Mouse (Mus musculus) left cerebral cortex, adult 18-20 months (tissue): Measurements from ENCODE around the gene Gm12185. TPM values are rescaled to one million over a fixed set of nuclear protein-coding genes. Genes with fewer than 3 reads are reported as not detected.
"Not testable (repeated sequence)": the region's sequence is repeated elsewhere in the genome, so short reads cannot be mapped to it uniquely, and the experiment has no call there.

Experiments used
- DNase-seq, 2 experiments: peaks; one replicate each; pipeline ENCODE4 v3.0.0; 2021 to 2022; ENCODE audit warnings: low spot score in 2 of 2, mixed read lengths in 1 of 2
- total RNA-seq, 2 experiments: library from RNA; stranded (reverse); gene quantifications; 2 replicates each; pipeline ENCODE4 v1.2.3; 2021

Gene Gm12185
- total RNA-seq, 2 experiments from 2014 or later: 0.16 to 0.37 TPM

DNA sequence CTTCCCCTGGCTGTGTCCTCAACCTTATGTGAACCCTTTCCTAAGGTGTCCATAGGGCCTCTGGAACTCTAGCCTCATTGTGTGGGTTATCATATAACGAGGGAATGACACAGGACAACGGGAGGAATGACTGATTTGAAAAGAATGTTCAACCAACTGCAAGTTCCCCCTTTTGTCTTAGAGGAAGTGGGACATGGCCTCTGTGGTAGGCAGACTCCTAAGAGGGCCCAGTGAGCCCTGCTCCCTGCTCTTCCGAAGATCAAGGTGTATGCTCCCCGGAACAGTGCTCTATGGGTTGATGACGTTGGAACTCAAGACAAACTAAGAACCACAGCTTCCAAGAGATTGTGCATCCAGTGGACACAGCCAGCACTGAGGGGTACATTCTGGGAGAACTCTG lies 68.2 kb downstream of the Gm12185 start:
- DNase-seq: not testable (repeated sequence)

DNA sequence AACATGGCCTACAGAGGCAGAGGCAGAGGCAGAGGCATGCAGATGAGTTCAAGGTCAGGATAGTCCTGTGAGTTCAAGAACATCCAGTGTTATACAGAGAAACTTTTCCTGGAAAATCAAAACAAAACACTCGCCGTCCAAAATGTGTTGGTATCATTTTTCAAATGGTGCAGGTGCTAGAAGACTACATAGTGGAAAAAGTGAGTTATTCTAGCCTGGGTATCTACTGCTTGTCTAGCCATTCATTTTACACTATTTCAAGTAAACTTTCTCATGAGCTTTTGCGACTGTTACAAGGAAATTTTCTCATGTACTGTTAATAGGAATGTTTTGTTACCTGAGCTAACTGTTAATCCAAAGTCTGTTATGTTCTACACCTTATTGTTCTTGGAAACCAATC lies 73.6 kb downstream of the Gm12185 start:
- DNase-seq: no peak

DNA sequence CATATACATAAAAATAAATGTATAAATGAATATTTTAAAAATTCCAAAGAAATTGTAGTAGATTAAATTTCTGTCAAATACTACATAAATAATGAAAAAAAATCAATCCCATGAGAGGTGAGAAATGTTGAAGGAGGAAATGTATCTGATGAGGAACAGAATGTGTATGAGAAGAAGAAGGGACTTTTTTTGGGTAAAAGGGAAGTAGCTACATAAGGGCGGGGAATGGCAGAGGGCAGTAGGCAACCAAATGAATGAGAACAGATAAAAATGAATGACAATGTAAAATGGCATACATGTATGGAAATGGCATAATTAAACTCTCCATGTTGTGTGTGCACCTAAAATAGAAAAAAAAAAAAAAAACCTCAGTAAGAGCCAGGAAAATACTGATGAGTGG lies 78.4 kb downstream of the Gm12185 start:
- no peak for DNase-seq

DNA sequence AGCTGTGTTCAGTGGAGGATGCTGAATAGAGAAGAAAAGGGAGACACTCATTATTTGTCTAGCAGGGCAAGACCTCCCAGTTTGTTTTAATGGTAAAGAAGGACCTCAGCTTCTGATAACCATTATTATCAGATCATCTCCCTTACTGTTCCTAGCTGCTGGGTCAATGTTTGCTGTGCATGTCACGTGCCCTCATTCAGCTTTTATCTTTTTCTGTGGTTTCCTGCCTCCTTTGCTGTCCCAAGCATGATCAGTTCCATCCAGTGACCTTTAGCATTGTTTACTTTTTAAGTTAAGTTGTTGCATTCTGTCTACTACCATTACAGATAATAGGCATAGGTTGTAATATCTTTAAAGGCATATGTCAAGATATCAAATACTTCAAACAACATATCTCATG lies 83.6 kb downstream of the Gm12185 start:
- no peak for DNase-seq

DNA sequence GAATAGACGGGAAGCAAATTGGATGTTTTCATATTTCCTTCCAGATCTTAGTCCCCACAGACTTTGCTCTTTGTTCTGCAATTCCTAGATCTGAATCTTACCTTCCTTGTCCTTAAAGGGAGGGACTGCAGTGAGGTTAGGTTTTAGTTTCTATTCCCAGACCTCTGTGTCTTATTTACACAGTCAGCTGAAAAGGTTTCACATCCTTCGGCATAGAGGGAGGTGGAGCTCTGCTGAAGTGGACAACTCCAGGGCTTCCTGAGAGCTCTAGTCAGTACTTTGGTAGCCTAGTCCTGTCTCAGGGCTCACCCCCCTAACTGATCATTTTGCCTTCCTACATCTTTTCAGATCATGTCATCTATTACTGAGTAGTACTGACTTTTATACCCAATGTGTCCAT lies 90.0 kb downstream of the Gm12185 start, which contains the start of gene Gm5431:
TSS of gene Gm5431 (minus strand) at position 194 of the 400 bp plus-strand sequence.
- DNase-seq: no peak

DNA sequence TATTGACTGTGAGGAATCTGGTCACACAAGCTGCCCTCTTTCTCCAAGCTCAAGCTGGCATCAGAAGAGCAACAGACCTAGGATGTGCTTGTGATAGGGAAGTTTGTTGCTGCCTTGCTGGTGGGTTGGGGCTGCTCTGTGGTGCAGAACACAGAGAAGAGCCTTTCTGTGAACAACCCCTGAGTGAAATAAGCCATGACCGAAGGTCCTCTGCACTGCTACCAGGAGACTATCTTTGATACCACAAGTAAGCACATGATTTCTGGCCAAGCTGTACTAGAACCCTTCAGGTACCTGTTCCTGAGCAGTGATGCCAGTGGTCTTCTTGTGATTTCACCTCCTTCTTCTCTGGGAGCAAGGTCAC lies 90.5 kb downstream of the Gm12185 start:
- DNase-seq: not testable (repeated sequence)

DNA sequence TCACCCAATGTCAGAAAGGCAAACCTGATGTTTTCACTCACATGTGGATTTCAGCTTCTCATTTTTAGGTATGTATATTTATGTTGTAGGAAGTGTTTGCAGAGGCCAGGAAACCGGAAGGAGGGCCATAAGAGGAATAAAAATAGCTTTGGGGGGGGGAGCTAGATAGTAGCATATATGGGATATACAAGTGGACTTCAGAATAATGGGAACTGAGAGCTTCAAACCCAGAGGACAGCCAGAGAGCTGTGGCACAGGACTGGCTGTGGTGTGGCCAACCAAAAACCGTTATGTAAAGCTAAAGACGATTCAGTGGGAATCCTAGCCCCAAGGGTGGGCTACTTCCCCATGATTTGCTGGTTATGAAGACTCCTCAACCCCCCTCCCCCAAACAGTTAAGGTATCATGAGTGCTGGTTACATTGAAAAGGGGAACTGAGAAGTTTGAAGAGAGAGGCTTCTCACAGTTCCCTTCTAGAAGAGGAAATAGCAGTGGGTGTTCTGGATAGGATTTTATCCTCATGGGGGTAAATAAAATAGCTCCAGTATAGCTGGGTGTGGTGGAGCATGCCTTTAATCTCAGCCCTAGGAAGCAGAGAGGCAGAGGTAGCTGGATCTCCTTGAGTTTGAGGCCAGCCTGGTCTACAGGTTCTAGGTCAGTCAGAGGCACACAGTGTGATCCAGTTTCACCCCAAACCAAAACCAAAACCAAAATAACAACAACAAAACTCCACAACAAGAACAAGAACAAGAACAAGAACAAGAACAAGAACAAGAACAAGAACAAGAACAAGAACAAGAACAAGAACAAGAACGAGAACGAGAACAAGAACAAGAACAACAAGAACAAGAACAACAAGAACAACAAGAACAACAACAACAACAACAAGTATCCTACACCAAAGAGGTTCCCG lies 91.1 kb downstream of the Gm12185 start:
- DNase-seq: not testable (repeated sequence)

DNA sequence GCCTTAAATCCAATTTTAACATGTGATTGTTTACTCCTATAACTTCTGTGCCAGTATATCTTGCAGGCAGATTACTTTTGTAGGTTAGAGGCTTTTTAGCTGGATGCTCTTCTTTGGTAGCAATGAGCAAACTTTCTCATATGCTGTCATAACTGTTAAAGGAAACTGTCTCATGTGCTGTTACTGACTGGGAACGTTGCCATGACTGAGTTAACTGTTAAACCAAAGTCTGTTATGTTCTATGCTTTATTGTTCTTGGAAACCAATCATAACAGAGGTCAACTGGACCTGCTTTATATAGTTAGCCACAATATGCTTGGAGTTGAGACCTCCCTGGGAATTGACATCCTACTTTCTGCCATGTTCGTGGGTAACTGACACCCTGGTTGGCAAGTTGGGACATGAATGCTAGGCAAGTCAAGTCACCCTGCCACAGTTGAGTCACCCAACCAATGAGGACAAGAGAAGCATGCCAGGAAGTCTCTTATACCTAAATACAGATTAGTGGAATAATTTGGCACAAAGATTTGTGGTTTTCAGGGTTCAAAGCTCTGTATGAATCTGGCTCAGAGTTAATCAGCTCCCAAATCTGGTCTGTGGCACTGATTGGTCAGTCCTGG lies 93.1 kb downstream of the Gm12185 start:
- no peak for DNase-seq

DNA sequence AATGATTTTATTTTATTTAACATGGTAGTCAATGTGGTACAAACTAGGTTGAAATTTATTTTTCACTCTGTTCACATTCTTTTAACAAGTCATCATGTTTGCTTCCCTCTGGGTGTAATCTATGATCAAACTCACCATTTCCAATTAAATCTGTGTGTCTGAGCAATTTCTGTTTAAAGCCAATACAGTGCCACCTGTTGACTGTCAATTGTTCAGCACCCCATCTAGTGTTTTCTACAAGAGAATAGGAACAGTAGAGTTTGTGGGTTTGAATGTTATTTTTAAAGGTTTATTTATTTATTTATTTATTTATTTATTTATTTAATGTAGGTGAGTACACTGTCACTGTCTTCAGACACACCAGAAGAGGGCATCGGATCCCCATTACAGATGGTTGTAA lies 115.3 kb downstream of the Gm12185 start:
- no peak for DNase-seq

DNA sequence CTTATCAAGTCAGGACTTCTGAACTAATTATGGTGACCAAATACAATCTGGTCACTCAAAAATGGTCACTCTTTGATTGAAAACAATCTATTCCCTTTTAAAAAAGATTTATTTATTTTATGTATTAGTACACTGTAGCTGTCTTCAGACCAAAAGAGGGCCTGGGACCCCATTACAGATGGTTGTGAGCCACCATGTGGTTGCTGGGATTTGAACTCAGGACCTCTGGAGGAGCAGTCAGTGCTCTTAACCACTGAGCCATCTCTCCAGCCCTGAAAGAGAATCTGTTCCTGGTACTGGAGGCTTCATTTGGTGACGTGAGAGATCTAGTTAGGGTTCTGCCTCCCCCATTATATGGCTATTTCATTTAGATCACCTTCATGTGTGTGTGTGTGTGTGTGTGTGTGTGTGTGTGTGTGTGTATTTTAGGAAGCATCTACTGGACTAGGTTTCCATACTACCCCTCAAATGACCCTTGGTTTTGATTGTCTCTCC lies 116.6 kb downstream of the Gm12185 start:
- DNase-seq: not testable (repeated sequence)

DNA sequence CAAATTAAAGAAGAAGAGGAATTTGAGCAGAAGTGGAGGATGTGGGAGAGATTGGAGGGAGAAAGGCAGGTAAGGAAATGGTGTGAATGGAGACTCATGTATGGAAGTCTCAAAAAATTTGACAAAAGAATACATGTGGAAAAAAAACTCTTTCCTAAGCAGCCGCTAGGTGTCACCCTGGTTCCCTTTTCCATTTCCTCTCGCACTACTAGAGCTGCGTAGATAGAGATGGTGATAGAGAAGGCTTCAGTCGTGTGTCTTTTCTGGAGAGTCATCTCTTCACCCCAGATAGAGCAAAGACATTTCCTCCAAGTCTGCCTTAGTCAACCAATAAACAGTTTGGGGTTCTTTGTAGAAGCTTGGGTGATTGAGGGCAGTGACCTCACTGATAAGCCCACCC lies 117.6 kb downstream of the Gm12185 start:
- DNase-seq: peak; percentile 58 to 63

DNA sequence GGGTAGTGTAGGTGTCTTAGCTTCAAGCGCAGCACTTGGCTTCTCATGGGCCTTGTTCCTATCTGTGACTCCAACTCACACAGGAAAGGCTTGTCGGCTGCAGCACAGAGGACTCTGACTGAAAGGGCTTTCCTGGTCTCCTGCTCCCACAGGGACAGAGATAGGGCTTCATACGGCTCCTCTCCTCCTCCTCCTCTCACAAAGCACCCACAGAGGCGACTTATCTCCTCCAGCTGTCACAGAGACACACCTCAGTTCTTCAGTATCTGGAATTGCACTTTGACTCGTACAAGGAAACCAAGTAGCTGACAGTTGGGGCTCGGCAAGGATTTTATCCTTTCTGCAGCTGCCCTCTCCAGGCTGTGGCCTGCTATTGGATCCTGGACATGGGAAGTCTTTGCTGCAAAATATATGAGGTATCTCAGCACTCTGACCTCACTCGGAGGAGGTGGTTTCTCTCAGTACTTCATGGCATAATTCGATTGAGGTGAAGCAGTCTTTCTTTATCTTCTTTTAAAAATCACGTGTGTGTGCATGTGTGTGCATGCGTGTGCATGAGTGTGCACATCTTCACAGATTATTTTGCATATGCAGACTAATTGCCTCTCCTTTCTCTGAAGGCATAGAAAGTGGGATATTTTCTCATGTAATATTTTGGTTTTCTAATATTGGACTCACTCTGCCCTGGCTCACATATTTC lies 118.3 kb downstream of the Gm12185 start:
- DNase-seq: no peak

DNA sequence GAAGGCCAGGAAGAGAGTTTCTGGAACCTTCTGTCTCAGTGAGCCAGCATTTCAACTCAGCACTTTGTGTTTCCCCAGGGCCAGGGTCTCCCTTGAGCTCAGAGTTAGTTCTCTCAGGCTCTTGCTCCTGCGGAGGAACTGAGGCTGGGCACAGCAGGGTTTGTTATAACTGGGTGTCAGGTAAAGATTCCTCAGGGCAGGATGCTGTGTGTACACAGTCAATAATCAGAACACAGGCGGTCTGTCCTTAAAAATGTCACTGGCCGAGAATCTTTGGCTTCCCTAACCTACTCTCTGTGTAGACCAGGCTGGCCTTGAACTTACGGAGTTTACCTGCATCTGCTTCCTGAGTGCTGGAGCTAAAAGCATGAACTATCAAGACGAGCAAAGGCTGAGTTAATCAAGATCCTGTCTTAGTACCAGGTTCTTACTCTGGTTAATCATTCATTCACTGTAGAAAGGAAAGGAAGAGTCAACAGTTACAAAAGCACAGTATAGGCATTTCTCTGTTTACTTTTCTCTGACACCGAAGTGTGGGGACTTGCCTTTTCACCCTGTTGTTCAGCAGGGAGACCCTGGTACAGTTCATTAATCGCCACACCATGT lies 119.2 kb downstream of the Gm12185 start:
- DNase-seq: no peak

DNA sequence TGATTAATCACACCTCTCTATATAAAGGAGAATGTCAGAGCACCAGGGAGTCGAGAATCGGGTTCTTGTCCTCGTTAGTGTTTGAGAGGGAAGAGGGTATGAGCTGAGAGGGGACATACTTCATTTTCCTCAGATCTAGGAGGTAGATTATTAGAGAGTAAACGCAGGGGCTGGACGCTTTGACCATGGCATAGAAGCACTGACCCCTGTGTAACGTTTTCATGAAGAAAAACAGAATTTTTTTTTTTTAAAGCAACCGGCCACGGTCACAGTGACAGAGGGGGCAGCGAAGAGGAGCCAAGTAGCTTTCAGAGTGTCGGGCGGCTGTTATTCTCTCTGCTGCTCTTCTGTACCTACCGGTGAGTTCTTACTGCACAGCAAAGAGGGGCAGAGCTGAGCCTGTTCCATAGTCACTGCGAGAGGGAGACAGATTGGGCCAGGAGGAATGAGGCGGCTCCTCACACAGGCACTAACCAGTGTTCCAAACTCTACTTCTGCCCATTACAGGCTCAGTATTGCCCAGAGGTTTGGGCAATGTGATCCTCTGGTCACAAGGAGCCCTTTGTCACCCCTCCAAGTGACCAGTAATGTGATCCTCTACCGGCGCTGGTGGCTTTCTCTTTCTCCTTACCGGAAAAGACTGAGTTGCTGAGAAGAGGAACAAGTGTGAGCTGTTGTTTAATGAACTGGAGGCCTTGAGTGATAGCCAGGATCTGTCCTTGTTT lies 120.0 kb downstream of the Gm12185 start:
- peak in 1 of 2 experiments; percentile 19 for DNase-seq

DNA sequence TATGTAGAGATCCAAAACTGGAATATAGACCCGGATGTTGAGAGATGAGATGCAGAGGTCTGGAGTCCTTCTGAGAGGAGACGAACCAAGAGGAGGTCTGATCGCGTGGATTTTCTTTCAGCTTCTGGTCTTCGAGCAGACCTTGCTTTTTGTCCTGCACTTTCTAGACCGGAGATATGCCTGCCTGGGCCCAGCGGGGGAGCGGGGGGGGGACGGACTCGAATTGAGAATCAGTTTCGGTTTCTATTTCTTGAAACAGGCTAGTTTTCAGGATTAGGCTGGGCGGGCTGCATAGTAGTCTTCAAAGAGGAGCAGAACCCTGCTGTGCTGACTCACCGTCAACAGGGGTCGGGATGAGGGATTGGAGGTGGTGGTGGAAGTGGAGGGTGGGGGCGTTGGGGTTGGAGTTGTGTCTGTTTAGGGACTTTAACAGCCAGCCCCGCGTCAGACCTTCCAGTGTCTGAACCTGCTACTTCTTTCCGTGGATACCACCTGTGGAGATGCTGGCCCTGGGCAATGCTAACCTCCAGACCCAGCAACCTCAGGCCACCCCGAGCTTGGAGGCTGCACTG lies 120.7 kb downstream of the Gm12185 start, which contains the start of gene Irgm1:
TSS of gene Irgm1 (minus strand) at position 483 of the 572 bp plus-strand sequence.
- DNase-seq: peak in 1 of 2 experiments; percentile 30

DNA sequence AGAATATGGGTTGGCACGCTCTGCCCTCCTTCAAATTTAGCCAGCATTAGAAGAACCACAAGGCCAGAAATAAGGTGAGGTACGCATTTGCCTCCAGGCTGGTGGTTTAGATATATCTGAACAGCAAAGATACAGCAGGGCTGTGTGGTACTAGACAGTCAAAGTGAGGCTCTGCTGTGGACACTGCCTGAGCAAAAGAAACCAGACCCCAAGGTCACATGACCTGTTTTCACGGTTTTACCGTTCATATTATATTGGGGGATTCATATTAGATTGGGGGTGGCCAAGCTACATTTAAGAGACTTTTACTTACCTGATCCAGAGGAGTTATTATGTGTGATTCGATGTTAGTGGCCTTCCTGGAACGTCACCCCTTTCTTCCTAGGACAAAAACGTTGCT lies 121.2 kb downstream of the Gm12185 start:
- no peak for DNase-seq

DNA sequence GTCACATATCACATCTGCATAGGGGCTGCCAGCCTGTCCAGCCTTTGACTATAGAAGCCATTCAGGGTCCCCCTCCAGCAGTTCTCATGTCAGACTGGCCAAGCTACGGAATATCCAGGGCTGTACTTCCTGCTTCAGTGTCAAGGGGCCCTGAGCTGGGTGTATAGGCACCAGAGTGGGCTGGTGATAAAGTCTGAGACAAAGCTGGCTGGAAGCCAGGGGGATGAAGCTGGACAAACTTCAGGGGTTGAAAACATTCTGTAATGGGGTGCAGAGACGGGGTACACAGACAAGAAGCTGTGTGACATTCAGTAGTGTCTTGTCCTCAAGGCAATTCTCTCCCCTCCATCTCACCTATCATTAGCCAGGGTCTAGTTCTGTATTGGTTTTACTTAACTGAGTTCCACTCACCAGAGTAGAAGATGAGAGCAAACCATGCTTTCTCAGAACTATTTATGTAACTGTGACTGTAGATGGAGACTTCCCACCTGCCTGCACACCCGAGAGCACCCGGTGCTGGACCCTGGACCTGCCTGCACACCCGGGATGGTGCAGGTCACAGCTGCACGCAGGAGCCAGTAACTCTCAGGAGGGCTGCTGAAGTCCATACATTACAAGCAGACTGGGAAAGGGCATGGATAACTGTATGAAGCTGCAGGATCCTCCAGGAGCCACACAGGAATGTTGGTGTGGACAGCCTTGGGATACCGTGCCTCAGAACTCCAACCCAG lies 122.5 kb downstream of the Gm12185 start:
- DNase-seq: no peak

DNA sequence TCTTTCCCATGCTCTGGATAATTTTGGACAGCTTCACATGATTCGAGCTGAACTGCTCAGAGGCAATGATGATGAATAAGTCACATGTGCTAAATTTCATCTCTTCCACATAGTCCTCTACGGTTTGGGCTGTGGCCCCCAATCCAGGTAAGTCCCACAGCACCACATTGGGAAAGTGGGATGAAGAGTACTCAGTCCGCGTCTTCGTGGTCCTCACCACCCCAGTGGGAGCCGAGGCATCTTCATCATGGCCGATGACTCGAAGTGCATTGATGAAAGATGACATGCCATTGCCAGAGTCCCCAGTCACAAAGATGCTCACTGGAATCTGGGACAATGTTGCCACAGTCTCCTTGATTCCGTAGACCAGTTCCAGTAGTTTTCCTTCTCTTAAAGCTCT lies 125.5 kb downstream of the Gm12185 start:
- no peak for DNase-seq

DNA sequence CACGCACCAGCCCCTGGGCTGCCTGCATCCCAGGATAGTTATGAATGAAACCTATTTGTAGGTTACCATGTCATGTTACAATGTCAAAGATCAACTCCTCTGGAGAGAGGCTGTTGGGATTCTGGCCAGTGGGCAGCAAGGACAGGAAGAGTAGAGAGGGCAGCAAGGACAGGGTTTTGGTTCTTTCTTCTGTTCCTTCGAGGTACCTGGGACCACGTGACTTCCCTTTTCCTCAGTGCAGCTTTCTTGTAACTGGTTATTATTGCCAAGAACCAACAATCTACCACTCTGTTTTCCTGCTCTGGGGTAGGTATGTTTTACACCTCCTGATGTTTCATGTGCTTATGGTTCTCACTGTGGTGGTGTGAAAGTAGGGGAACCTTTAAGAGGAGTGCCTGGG lies 128.2 kb downstream of the Gm12185 start:
- DNase-seq: no peak
